Mouse (Mus musculus): Measurements from ENCODE around the gene Tshb.

- TF ChIP-seq CTCF (IDR thresholded peaks at IDR 0.05) (no peak), EP300 (IDR thresholded peaks at IDR 0.05) (no peak)
Measured at GRCm38 (mm10) chr3:102735638-102736037, 46.9 kb downstream of the Tshb start.
